Mouse (Mus musculus) embryo, embryonic 10.5 days (tissue): ENCODE data around the gene Emilin2.

Experiments used
- DNase-seq: peaks from one replicate; pipeline ENCODE4 v3.0.0-alpha.2; 2015; ENCODE audit warnings: low spot score

Gene Emilin2

DNA sequence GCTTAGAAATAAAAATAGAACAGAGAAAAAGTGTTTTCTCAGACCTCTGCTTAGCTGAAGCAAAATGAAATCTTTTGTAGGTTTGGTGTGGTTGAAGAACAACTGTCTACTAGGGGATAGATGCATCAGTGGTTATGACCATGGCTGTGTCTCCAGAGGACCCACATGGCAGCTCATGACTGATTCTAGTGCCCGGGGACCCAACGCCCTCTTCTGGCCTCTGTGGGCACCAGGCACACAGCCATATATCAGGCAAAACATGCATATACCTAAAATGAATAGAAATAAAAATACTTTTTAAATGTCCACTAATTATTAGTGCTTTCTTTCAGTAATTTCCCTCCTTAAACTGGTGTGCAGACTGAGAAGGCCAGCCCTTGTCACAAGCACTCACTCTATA is 79.8 kb downstream of the Emilin2 start:
- DNase-seq: no peak

DNA sequence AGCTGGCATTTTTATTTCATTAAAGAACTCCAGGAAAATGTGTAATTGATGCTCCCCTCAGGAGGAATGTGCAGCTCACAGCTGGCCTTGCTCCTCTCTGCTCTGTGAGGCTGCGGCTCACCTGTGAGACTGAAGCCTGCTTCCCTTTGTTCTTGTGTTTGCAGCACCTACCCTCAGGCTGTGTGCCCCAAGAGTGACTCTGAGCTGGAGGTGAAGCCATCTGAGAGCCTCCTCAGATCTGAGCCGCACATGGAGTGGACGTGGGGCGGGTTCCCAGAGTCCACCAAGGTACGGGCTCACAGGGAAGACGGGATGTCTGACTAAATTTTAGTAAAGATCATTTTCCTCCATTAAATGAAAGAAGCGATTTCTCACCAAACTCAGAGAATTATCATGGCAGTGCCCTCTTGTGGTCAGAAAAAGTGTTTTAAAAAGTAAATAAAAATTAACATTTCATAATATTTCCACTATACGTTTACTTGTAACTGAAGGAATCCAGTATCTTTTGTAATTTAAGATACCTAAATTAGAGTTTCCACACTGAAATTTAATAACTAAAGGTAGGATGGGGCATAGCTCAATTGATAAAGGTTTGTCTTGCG is 81.6 kb downstream of the Emilin2 start:
- DNase-seq: peak; percentile 30

DNA sequence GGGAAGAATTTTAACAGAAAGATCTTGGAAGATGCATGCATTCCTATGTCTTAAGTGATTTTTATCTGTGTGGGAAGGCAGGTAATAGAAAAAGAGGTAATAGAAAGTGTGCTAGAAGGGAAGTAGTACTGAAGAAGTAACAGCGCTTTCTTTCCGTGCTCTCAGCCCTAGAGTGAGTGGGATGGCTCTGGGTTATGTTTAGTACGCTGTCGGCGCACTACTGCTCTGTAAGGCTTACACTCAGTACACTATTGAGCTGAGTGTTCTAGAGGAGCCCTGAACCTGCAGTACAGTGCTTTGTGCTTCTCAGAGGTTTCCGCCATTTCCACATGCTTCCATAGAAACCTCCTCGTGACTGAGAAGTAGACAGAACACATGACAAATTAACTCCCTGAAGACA is 83.1 kb downstream of the Emilin2 start:
- DNase-seq: no peak

DNA sequence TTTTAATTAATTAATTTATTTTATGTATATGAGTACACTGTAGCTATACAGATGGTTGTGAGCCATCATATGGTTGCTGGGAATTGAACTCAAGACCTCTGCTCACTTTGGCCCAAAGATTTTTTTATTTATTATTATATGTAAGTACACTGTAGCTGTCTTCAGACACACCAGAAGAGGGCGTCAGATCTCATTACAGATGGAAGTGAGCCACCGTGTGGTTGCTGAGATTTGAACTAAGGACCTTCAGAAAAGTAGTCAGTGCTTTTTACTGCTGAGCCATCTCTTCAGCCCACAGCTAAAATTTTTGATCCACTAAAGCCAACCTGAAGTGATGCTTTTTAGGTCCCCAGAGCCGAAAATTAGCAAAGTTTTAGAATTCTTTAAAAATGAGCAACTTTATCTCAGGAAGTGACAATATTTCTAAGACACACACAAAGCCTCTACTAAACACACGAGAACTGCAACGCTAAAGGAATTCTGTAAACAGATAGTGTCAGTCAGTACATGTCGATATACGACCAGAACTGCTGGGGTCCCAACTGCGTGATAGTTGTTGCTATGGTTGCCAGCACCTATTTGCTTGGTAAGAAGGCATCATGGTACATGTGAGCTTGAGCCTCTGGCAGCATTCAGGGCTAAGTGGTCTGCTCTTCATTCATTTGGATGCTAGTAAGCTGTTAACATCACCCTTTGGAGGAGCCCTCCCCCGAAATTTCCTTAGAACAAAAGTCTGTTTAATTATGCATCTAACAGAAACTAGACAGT is 84.5 kb downstream of the Emilin2 start:
- DNase-seq: no peak

DNA sequence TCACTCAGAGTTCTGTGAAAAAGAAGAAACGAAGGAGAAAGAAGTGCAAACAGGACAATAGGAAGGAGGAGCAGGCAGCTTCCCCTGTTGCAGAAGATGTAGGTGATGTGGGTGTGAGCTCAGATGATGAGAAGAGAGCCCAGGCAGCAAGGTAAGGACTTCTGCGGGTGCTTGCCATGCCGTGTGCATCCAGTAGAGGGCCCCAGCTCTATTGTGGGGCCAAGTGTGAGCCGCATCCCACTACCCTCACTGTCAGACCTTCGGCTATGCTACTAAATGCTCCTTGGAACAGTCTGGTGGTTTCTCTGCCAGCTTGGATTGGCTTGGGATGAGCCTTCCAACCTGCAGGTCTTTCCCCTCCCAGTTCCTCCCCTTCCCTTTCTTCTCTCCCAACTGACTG is 86.7 kb downstream of the Emilin2 start:
- DNase-seq: peak; percentile 64

DNA sequence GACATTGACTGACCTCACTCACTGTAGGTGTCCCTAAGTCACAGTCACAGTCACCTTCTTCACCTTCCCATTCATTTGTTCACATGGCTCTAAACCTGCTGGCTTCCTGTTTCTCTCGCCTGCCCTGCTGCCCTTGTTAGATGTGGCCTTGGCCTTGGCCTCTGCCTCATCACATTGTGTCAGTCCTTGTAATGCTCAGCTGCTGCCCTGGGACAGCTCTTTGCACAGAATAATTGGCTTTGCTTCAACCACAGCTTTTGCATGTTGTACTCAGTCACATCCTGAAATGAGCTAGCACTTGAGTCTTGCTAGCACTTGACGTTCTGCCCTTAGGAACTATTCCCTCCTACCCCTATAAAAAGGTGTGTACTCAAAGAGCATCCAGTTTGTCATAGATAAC is 87.3 kb downstream of the Emilin2 start:
- DNase-seq: no peak

DNA sequence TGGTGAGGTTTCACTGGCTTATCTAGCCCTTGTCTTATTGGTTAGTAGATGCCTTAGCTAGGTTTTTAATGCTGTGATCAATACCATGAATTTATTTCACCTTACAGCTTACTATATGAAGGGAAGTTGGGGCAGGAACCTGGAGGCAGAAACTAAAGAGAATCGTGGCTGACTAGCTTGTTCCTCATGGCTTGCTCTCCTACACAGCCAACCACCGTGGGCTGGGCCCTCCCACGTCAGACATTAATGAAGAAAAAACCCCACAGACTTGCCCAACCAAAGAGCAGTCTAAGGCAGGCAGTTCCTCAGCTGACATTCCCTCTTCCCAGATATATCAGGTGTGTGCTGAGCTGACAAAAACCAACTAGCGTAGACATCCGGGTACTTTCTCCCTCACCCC is 88.1 kb downstream of the Emilin2 start:
- DNase-seq: no peak

DNA sequence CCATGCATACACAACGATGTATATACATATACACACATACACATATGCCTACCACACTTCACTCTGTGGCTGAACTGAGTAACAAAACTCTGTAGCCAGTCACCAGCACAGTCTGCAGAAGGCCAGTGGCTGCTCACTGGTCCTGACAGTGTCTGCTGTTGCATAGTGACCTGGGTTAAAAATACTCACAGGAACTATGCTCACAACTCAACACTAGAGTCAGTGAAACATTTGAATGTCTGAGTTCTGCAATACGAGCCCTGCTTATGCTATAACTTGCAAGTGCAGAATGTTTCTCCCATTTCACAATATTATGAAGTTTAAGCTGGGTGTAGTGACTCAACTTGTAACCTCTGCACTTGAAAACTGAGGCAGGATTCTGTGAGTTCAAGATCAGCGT is 90.4 kb downstream of the Emilin2 start:
- DNase-seq: no peak

DNA sequence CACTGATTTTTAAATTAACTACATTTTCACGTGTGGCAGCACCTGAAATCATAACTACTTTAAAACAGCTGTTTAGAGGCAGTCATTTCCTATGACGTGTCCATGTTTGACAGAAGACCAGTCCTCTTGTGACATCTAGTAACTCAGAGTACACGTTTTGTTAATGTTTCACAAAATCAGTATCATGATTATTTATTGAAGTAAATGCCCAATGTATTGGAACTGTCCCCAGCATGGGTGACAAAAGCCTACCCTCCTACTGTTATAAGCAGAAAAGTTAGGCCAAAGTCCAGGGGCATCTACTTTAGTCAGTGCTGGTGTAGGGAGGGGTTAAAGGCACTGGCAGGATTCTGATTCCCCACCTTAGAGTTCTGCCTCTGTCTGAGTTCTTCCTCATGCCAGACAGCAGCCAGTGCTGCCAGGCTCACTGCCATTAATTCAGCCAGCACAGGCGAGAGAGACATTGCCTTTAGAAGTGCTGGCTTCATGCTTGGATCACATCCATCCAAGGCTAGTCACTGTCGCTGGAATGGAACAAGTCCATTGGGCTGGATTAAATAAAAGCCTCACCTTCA is 94.6 kb downstream of the Emilin2 start:
- no peak for DNase-seq

DNA sequence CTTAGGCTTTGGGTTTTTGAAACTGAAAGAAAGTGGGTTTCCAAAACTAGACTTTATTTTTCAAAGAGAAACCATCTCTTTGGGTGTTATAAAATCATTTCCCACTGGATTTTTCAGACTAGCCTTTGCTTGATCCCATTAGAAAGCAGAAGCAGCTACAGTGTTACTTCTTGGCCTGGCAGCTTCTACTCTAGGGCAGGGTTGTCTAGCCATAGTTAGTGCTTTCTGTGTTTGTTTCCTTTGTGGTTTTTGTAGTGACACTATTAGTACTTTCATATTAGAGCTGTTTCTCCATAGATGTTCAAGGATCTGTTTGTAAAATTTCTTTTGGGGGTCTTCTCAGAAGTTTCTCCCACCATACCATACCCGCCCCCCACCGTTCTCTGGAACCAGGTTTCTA is 95.5 kb downstream of the Emilin2 start:
- DNase-seq: no peak

DNA sequence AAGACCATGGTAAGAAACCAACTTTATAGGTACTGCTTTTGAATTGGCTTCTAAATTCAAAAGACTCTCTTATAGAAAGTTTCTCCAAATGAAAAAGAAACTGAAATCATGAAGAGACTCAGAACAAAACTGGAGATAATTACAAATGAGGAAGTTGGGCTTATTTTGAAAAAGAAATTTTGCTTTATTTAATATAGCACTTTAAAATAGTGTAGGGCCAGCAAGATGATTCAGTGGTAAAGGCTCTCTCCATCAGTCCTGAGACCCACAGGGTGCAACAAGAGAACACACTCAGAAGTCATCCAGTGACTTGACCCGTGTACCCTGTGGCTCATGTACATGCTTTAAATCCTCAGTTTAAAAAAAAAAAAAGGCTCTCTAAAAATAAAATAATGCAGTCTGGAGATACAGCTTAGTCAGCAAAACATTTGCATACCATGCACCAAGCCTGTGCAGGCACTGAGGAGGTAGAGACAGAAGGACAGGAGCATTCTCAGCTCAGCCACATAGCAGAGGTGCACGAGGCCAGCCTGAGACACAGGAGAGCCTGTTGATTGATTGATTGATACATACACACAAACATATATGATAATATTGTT is 96.4 kb downstream of the Emilin2 start:
- DNase-seq: no peak

DNA sequence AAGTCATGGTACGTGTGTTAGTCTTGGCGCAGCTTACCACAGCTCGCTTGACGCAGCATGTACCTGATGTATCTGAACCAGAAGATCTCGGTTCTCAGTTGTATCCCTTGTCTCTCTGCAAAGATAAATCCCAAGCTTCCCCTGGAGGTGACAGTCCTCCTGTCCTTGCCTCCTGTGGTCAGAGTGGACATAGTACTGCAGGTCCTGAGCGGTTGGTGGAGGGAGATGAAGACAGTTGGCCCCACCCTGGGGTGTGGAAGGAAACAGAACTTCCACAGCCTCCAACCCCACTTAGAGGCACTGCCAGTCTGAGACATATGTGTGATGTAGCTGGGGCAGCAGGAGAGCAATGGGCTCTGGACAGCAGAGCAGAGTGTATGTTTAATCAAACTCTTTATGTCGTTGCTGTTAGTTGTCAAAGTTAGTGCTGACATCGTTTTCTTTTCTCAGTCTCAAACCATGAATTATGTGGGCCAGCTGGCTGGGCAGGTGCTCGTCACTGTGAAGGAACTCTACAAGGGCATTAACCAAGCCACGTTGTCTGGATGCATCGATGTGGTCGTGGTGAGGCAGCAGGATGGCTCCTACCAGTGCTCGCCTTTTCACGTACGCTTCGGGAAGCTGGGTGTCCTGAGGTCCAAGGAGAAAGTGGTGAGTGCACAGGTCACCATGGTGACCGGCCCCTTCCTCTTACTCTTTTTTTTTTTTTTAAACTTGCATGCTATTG is 97.1 kb downstream of the Emilin2 start:
- no peak for DNase-seq

DNA sequence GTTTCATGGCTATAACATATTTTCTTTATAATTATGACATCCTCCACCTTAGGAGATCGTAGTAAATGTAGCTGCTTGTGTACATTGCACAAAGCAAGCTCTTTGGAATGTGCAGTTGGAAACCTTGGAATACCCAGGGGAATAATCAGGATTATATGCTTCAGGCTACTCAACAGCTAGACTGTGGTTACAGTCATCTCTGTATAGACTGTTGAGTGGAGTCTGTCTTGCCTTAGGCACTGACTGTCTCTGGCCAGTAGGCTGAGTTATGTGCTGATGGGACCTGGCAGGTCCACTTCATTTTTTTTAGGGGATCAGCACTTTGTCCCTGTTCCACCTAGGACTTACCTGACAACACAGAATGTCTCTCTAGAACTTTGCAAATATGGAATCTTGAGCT is 98.1 kb downstream of the Emilin2 start:
- no peak for DNase-seq

DNA sequence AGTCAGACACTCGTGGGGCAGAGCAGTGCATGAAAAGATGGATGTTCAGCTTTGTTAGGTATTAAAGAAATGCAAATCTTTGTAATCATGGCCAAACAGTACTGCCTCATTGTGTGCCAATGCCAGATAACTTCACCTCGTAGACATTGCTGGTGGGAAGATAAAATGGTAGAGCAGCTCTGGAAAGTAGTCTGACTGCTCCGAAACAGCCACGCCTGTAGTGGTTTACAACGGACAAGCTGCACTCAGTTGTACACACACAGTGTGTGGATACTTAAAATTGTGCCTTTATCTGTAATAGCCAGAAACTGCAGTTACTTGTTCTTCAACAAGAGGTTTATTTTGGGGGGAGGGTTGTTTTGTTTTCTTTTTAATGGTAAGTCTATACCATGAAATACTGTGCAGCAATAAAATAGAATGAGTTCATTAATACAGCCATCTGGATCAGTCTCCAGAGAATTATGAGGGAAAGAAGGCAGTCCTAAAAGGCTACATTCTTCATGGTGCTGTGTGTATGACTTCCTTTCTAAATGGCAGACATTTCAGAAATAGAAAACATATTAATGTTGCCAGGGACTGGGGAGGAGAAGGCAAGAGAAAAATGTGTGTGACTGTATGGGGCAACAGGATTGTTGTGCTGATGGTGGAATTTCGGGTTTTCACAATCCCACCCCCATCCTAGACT is 99.7 kb downstream of the Emilin2 start:
- DNase-seq: no peak

DNA sequence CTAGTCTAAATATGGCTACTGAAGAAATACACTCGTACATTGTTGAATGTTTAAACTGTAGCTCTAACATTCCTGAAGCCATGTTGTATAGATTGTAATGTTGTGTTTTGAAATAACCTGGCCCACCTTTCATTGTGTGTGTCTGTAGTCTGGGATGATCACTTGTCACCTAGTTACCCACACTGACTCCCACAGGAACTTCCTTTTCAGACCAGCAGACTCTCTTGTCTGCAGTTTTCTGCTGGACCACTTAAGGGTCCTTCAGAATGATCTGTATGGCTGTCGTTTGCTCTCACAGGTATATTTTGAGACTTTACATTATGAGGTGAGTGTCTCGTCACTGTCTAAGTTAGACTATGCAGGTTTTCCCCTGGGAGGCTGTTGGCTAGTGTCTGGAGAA is 101.8 kb downstream of the Emilin2 start:
- DNase-seq: no peak

DNA sequence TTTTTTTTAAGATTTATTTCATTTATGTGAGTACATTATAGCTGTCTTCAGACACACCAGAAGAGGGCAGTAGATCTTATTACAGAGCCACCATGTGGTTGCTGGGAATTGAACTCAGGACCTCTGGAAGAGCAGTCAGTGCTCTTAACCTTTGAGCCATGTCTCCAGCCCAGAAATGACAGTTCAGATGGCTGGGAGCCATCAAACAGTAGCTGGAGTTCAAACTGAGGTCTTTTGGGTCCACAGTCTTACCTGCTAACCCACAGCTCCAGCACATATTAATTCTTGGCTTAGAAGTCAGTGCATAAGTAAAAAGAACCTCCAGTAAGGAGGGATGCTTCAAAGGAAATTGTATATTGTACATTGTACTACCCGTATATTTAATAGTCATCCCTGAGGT is 102.9 kb downstream of the Emilin2 start:
- no peak for DNase-seq

DNA sequence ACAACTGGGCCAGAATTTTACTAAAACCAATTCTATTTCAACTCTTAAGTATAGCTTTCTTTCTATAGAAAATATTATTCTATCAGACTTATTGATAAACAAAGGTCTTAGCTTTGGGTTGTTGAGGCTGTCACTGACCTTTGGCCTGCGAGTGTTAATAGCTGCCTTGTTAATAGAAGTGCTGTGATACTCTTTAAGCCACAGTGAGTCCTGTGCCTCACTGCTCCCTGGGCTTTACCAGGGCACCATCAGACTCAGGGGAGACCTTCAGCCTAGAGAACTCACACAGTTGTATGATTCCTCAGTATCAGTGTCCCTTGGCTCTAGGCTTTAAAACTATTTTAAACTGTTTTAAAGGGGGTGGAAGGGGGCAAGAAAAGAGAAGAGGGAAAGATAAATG is 103.4 kb downstream of the Emilin2 start:
- no peak for DNase-seq

DNA sequence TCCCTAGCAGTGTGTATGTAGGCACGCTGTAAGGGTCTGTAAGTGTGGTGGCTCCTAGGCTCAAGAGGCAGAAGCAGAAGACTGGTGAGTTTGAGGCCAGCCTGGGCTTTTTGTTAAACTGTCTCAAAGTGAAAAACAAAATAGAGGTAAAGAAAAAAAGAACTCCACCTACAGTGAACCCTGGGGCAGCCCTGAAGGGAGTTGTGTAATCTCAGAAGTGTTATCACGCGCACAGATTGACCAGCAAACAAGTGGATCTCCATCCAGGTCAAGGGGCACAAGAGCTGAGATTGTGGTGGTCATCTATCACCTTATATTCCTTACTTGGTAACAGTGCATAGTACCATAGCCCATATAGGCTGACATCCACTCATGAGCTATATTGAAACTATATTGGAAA is 104.5 kb downstream of the Emilin2 start:
- DNase-seq: no peak

DNA sequence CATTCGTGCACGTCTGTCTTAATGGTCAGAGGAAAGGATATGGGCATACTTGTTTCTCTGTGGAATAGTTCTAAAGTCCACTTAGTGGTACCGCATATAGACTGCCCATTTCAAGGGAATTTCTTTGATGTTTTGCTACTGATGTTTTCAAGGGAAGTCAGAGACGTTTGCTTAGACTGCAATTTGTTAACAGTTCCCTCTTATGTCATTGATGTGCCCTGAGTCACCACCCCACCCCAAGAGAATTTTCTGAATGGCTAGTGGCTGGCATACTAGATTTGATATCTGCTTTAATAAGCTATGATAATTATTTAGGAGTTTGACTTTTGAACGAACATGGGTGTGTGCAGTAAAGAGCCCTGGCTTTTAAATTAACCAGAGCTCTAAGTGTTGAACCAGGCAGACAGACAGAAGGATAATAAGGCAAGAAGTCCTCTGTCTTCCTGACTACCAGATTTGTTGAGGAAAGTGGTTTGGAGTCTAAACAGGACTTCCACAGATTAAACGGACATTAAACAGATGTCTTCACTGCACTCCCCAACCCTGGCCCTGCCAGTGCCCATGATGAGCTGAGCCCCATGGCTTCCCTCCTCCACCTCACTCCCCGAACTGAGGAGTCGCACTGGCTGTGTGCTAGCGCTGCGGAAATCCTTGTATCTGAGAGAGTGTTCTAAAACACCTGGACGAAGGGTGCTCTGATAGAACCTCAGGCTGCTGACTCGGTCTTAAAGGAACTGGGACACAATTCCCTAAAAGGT is 105.5 kb downstream of the Emilin2 start:
- DNase-seq: no peak

DNA sequence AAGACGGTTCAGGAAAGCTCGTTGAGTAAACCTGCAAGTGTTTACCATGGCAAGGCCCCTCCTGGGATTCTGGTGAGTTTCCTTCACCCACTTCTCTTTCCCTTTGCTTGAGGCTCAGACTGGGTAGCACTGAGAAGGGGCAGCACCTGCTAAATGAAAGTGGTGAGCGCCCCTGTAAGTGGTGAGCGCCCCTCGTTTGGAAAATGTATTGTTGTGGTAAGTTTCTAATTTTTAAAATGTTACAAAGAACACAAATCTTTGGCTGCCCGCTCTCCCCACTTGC is 107.0 kb downstream of the Emilin2 start:
- no peak for DNase-seq

DNA sequence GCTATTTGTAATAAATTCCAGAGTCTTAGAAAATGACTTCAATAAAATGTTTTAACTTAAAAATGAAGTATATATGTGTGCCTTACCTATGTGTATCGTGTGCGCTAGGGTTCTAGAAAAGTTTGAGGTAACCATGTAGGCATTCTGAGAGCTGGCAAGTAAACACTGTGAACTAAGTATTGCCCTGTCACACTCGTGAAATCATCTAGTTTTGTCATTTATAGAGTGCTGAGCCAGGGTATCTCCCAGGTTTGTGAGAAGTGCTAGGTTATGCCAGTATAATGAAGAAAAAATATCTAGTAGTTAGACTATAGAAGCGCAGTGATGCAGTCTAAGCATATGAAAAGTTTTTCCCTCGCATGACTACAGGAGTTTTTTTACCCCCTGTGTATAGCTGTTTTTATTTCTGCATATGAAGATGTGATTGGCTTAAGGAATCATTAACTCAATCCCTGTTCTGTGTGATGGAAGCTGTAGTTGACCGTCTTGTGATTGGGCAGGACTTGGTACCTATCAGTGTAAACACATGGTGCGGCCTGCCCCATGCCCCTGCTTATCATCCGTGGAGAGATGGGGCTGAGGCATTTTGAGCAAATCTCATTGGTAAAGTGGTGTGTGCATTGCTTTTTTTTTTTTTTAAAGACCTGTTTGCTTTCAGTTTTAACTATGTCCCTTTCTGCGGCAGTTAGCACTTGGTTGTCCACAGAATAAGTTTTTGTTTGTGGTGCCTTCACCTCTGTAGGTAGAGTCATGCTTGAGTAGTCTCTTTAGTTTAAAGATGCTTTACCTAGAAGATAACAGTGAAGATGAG is 107.6 kb downstream of the Emilin2 start:
- no peak for DNase-seq
